Mouse (Mus musculus): ENCODE results near the gene Nck1.

DNA sequence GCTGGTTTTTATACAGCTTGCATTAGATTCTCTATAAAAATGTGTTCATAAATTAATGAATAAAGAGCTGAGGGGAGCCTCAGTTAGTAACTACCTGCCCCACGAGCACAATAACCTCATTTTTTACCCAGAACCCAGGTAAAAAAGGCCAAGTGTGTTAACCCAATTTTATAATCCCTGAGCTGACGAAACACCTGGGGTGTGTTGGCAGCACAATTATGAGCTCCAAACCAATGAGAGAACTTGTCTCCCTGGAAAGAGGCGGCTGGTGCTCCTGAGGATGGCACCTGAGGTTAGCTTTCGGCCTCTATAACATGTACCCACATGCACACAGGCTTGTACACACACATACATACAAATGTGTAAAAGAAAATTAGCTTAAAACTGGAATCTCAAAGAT is 40.4 kb downstream of the Nck1 start:
- TF ChIP-seq CTCF (IDR thresholded peaks at IDR 0.05; ENCODE audit: borderline replicate concordance, insufficient read depth, low read length): no peak
- TF ChIP-seq POLR2A (IDR thresholded peaks at IDR 0.05; ENCODE audit: low read depth, low read length): no peak

All from embryonic fibroblast, embryonic 13.5 days (primary cell).